Mouse (Mus musculus): Measurements from ENCODE around the gene Pax3. TPM values are rescaled to one million over a fixed set of nuclear protein-coding genes. Genes with fewer than 3 reads are reported as not detected.

Pax3 gene
- polyA plus RNA-seq, 1 experiment, result not detected

GRCm38 (mm10) chr1:78189016-78189415 lies 7.9 kb downstream of the Pax3 start:
- H3K4me3 ChIP-seq (ENCODE audit: low read depth, low read length), result no peak overlapping the region
- 6% methylated on average over 16 of the region's 16 CpGs for WGBS

GRCm38 (mm10) chr1:78188299-78188698 lies 8.6 kb downstream of the Pax3 start:
- 9% methylated on average over 2 of the region's 2 CpGs for WGBS
- H3K36me3 ChIP-seq (ENCODE audit: control insufficient read depth, insufficient read depth, low read length), result no peaks in the 10 kb centered on the region
- H3K4me3 ChIP-seq (ENCODE audit: low read depth, low read length), result no peak overlapping the region
- TF ChIP-seq CTCF (IDR thresholded peaks at IDR 0.05; ENCODE audit: extremely low read depth, insufficient read length, insufficient replicate concordance, low read depth, low read length) (no peak), POLR2A (IDR thresholded peaks at IDR 0.05; ENCODE audit: low read depth, low read length) (no peak)
- no peaks in the 10 kb centered on the region; the same call in 1 of the 2 replicates for H3K4me1 ChIP-seq (ENCODE audit: control insufficient read depth, insufficient read depth, insufficient read length, low read length)
- peaks cover 59% of the 10 kb centered on the region for H3K27me3 ChIP-seq (ENCODE audit: control insufficient read depth, insufficient read depth, low read length)
- no peak overlapping the region for H3K27ac ChIP-seq (ENCODE audit: insufficient read depth, low read depth, low read length)

More at GRCm38 (mm10) chr1:78189016-78189415, 7.9 kb downstream of the Pax3 start:
- Histone ChIP-seq H3K27me3 (ENCODE audit: control insufficient read depth, insufficient read depth, low read length) (peaks cover 66% of the 10 kb centered on the region), H3K36me3 (ENCODE audit: control insufficient read depth, insufficient read depth, low read length) (no peaks in the 10 kb centered on the region), H3K4me1 (ENCODE audit: control insufficient read depth, insufficient read depth, insufficient read length, low read length) (no peaks in the 10 kb centered on the region; the same call in 1 of the 2 replicates), H3K27ac (ENCODE audit: insufficient read depth, low read depth, low read length) (no peak overlapping the region)
- TF ChIP-seq CTCF (IDR thresholded peaks at IDR 0.05; ENCODE audit: extremely low read depth, insufficient read length, insufficient replicate concordance, low read depth, low read length) (no peak), POLR2A (IDR thresholded peaks at IDR 0.05; ENCODE audit: low read depth, low read length) (no peak)

- Histone ChIP-seq H3K36me3 (ENCODE audit: control insufficient read depth, insufficient read depth, low read length) (no peaks in the 10 kb centered on the region), H3K27me3 (ENCODE audit: control insufficient read depth, insufficient read depth, low read length) (peaks cover 56% of the 10 kb centered on the region), H3K4me3 (ENCODE audit: low read depth, low read length) (no peak overlapping the region), H3K4me1 (ENCODE audit: control insufficient read depth, insufficient read depth, insufficient read length, low read length) (no peaks in the 10 kb centered on the region; the same call in 1 of the 2 replicates), H3K27ac (ENCODE audit: insufficient read depth, low read depth, low read length) (no peak overlapping the region)
- WGBS, result 8% methylated on average over 6 of the region's 6 CpGs
- TF ChIP-seq POLR2A (IDR thresholded peaks at IDR 0.05; ENCODE audit: low read depth, low read length) (no peak), CTCF (IDR thresholded peaks at IDR 0.05; ENCODE audit: extremely low read depth, insufficient read length, insufficient replicate concordance, low read depth, low read length) (no peak)
These were observed 9.2 kb downstream of the Pax3 start for GRCm38 (mm10) chr1:78187788-78188173.

DNA sequence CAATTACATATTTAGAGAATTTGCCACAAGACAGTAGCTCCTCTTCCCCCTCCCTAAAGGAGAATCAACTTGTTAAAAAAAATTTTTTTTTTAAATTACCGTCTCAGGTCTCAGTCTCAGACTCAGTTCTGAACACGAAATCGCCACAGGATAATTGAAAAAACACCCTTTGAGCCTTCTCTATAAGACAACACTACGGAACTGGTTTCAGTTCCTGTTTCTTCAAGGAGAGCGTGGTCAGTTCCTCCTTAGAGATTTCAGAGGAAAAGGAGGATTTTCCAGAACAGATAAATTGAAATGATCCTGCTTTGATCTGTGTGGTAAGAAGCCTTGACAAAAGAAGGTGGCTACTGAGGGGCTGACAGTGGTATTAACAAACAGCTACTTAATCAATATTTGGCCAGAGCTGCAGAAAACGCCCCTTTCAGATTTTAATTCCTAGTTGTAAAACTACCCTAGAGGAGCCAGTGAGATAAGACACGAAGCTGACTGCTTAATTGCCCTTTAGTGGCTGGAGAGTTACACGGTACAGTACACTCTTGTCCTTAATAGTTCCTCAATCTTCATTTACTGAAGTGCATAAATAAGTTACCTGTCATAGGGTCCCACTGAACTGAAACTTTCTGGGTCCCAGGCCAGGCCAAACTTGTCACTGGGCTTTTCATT lies 9.7 kb downstream of the Pax3 start:
- Histone ChIP-seq H3K27me3 (ENCODE audit: control insufficient read depth, insufficient read depth, low read length) (peaks cover 54% of the 10 kb centered on the region), H3K36me3 (ENCODE audit: control insufficient read depth, insufficient read depth, low read length) (no peaks in the 10 kb centered on the region), H3K4me1 (ENCODE audit: control insufficient read depth, insufficient read depth, insufficient read length, low read length) (no peaks in the 10 kb centered on the region; the same call in 1 of the 2 replicates), H3K4me3 (ENCODE audit: low read depth, low read length) (no peak overlapping the region), H3K27ac (ENCODE audit: insufficient read depth, low read depth, low read length) (no peak overlapping the region)
- no peak for TF ChIP-seq CTCF (IDR thresholded peaks at IDR 0.05; ENCODE audit: extremely low read depth, insufficient read length, insufficient replicate concordance, low read depth, low read length)
- no peak for TF ChIP-seq POLR2A (IDR thresholded peaks at IDR 0.05; ENCODE audit: low read depth, low read length)
- WGBS, result 3% methylated on average over 8 of the region's 8 CpGs

GRCm38 (mm10) chr1:78182954-78183353 lies 14.0 kb downstream of the Pax3 start:
- WGBS, result 45% methylated on average over 5 of the region's 5 CpGs
- Histone ChIP-seq H3K27me3 (ENCODE audit: control insufficient read depth, insufficient read depth, low read length) (peaks cover 37% of the 10 kb centered on the region), H3K4me3 (ENCODE audit: low read depth, low read length) (no peak overlapping the region), H3K27ac (ENCODE audit: insufficient read depth, low read depth, low read length) (no peak overlapping the region), H3K36me3 (ENCODE audit: control insufficient read depth, insufficient read depth, low read length) (no peaks in the 10 kb centered on the region), H3K4me1 (ENCODE audit: control insufficient read depth, insufficient read depth, insufficient read length, low read length) (no peaks in the 10 kb centered on the region)
- no peak for TF ChIP-seq POLR2A (IDR thresholded peaks at IDR 0.05; ENCODE audit: low read depth, low read length)
- TF ChIP-seq CTCF (IDR thresholded peaks at IDR 0.05; ENCODE audit: extremely low read depth, insufficient read length, insufficient replicate concordance, low read depth, low read length), result no peak

- Histone ChIP-seq H3K4me3 (ENCODE audit: low read depth, low read length) (peak overlapping the region; percentile 35), H3K36me3 (ENCODE audit: control insufficient read depth, insufficient read depth, low read length) (no peaks in the 10 kb centered on the region), H3K27me3 (ENCODE audit: control insufficient read depth, insufficient read depth, low read length) (peaks cover 27% of the 10 kb centered on the region), H3K4me1 (ENCODE audit: control insufficient read depth, insufficient read depth, insufficient read length, low read length) (no peaks in the 10 kb centered on the region), H3K27ac (ENCODE audit: insufficient read depth, low read depth, low read length) (no peak overlapping the region)
- WGBS, result 11% methylated on average over 9 of the region's 9 CpGs
- TF ChIP-seq CTCF (IDR thresholded peaks at IDR 0.05; ENCODE audit: extremely low read depth, insufficient read length, insufficient replicate concordance, low read depth, low read length) (no peak), POLR2A (IDR thresholded peaks at IDR 0.05; ENCODE audit: low read depth, low read length) (no peak)
These were observed 15.1 kb downstream of the Pax3 start for GRCm38 (mm10) chr1:78181882-78182281.

DNA sequence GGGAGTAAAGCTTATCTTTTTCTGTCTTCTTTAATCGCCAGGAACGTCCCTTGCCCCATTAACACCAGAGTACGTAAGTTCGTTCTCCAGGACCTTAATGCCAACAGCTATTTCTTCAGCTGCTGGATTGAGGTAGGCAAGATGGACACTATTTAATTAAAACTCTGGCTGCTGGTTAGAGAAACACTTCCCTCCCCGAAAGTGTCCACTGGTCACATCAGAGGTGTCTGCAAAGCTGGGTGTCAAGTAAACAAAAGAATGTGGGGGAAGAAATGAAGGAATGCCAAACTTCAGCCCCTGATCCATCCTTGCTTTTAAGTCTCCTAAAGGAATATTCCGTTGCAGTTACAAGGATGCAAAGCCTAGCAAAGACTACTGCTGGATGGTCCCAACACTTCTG lies 24.6 kb downstream of the Pax3 start:
- TF ChIP-seq POLR2A (IDR thresholded peaks at IDR 0.05; ENCODE audit: low read depth, low read length), result no peak
- no peak for TF ChIP-seq CTCF (IDR thresholded peaks at IDR 0.05; ENCODE audit: extremely low read depth, insufficient read length, insufficient replicate concordance, low read depth, low read length)
- H3K27me3 ChIP-seq (ENCODE audit: control insufficient read depth, insufficient read depth, low read length), result peaks cover 29% of the 10 kb centered on the region
- H3K4me3 ChIP-seq (ENCODE audit: low read depth, low read length), result no peak overlapping the region
- no peaks in the 10 kb centered on the region for H3K36me3 ChIP-seq (ENCODE audit: control insufficient read depth, insufficient read depth, low read length)
- H3K4me1 ChIP-seq (ENCODE audit: control insufficient read depth, insufficient read depth, insufficient read length, low read length), result no peaks in the 10 kb centered on the region
- H3K27ac ChIP-seq (ENCODE audit: insufficient read depth, low read depth, low read length), result no peak overlapping the region
- 46% methylated on average over 6 of the region's 6 CpGs for whole genome bisulfite sequencing
